Mouse (Mus musculus) stomach, embryonic 14.5 days (tissue): Measurements from ENCODE around the gene Lyzl4. TPM values are rescaled to one million over a fixed set of nuclear protein-coding genes. Genes with fewer than 3 reads are reported as not detected.
A peak's percentile ranks its signal among the peaks of the same experiment; 100 is the strongest.

Source experiments
- ATAC-seq: fragments of 200-750 bp; cut with Nextera tagmentation; 2 replicates; pipeline ENCODE4 v1.8.0; 2017; ENCODE audit warnings: low read depth, moderate TSS enrichment; ENCODE audit not compliant: insufficient number of reproducible peaks, insufficient read depth, low FRiP score
- H3K27ac ChIP-seq: fragments of 300-500 bp; sonication (generic); 2 replicates; pipeline ENCODE4 v1.5.1; 2014; ENCODE audit warnings: mild to moderate bottlenecking, low read length, moderate library complexity, mixed read lengths
- H3K27me3 ChIP-seq: fragments of 300-500 bp; sonication (generic); 2 replicates; pipeline ENCODE4 v1.6.1; 2014; ENCODE audit warnings: low read length, control low read depth, mixed read lengths; ENCODE audit not compliant: control insufficient read depth, insufficient read depth
- H3K36me3 ChIP-seq: fragments of 300-500 bp; sonication (generic); 2 replicates; pipeline ENCODE4 v1.6.1; 2014; ENCODE audit warnings: mild to moderate bottlenecking, control low read depth, low read length, moderate library complexity, mixed read lengths; ENCODE audit not compliant: control insufficient read depth, insufficient read depth
- H3K4me1 ChIP-seq: fragments of 300-500 bp; sonication (generic); 2 replicates; pipeline ENCODE4 v1.6.1; 2014; ENCODE audit warnings: low read length, control low read depth, mixed read lengths; ENCODE audit not compliant: control insufficient read depth, insufficient read depth
- H3K4me2 ChIP-seq: fragments of 300-500 bp; sonication (generic); replicated peaks from 2 replicates; pipeline ENCODE4 v1.6.1; 2014; ENCODE audit warnings: low read depth, low read length, control low read depth
- H3K4me3 ChIP-seq: fragments of 300-500 bp; sonication (generic); 2 replicates; pipeline ENCODE4 v1.5.1; 2014; ENCODE audit warnings: low read depth, low read length, control low read depth
- H3K9ac ChIP-seq: fragments of 300-500 bp; sonication (generic); replicated peaks from 2 replicates; pipeline ENCODE4 v1.6.1; 2014; ENCODE audit warnings: low read depth, mild to moderate bottlenecking, control low read depth, low read length, moderate library complexity, mixed read lengths
- H3K9me3 ChIP-seq: fragments of 300-500 bp; sonication (generic); 2 replicates; pipeline ENCODE4 v1.6.1; 2016; ENCODE audit warnings: low read depth, low read length, control low read depth; ENCODE audit not compliant: control insufficient read depth
- WGBS: fragments of 180-500 bp; shearing (Covaris S2); extraction: QIAGEN DNeasy Blood & Tissue Kit; methylation state at CpG from one replicate; pipeline ENCODE4 v1.1.7; 2014; 5-methylcytosine and 5-hydroxymethylcytosine counted together
- polyA plus RNA-seq: library from polyadenylated mRNA; unstranded; fragments of >200 nt; fragmentation: Nextera tagmentation; extraction: Ambion mirVana; gene quantifications from 2 replicates; pipeline ENCODE4 v1.2.1, GENCODE M21; 2014

Lyzl4 gene
- polyA plus RNA-seq, 1 experiment from 2014 or later = 0.55 TPM

GRCm38 (mm10) chr9:121555395-121556000, 86.4 kb downstream of the Lyzl4 start:
- H3K4me2 ChIP-seq = no peak overlapping the region

DNA sequence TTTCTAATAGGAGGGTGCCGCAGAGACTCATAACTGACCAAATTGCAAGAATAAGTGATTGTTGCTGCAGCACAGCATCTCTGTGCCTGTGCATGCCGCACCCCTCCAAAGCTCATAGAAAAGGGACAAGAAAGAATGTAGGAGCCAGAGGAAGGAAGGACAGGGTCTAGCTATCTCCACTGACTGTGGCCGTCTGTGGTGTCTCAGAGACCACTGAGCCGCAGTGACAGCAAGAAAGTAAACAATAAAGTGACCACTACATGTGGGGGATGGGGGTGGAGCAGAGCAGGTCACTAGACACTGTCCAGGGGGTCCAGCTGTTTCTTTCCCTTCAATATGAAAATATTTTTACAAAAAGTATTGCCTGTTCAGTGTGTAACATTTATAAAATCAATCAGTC, 88.3 kb downstream of the Lyzl4 start:
- H3K4me3 ChIP-seq = no peak overlapping the region
- 0 out of 2 replicates have a peak, but pooled peaks cover 4% of the 10 kb centered on the region for H3K4me1 ChIP-seq
- H3K9ac ChIP-seq = no peak overlapping the region
- H3K4me2 ChIP-seq = no peak overlapping the region
- H3K9me3 ChIP-seq = no peaks in the 10 kb centered on the region
- no peaks in the 10 kb centered on the region for H3K27me3 ChIP-seq
- WGBS = 36% methylated on average over 4 of the region's 4 CpGs
- no peaks in the 10 kb centered on the region for H3K36me3 ChIP-seq
- no peak overlapping the region for H3K27ac ChIP-seq
- no peak for ATAC-seq

More at GRCm38 (mm10) chr9:121555395-121556000, 86.4 kb downstream of the Lyzl4 start:
- Histone ChIP-seq H3K36me3 (no peaks in the 10 kb centered on the region), H3K9me3 (no peaks in the 10 kb centered on the region), H3K4me1 (0 out of 2 replicates have a peak, but pooled peaks cover 4% of the 10 kb centered on the region), H3K9ac (no peak overlapping the region), H3K27ac (no peak overlapping the region), H3K4me3 (no peak overlapping the region), H3K27me3 (no peaks in the 10 kb centered on the region)
- WGBS = 50% methylated on average over 9 of the region's 9 CpGs
- 0 out of 2 replicates have a peak, but pooled peaks have one; percentile 37 for ATAC-seq

DNA sequence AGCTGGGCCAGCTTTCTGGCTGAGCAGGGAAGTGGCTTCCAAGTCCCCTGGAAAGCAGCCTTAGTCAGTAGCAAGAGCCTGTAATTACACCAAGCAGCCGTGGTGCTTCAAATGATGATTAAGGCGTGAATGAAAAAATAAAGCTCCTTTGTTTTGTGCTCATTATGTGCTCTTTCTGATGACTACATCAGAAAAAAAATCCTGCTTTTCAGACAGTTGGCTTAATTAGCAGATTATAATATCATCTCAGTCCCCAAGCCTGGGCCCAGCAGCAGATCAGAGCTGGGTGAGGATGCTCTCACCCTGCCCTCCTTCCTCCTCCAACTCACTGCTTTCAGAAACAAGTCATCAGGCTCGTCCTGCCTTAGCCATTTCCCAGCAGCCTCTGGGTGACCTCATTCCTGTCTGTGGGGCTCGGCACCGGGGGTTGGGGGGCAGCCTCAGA, 91.5 kb downstream of the Lyzl4 start:
- H3K36me3 ChIP-seq = no peaks in the 10 kb centered on the region
- 0 out of 2 replicates have a peak, but pooled peaks cover 4% of the 10 kb centered on the region for H3K4me1 ChIP-seq
- no peak overlapping the region for H3K9ac ChIP-seq
- no peaks in the 10 kb centered on the region for H3K27me3 ChIP-seq
- H3K4me3 ChIP-seq = no peak overlapping the region
- H3K27ac ChIP-seq = no peak overlapping the region
- 72% methylated on average over 5 of the region's 5 CpGs for WGBS
- ATAC-seq = no peak
- no peak overlapping the region for H3K4me2 ChIP-seq
- H3K9me3 ChIP-seq = no peaks in the 10 kb centered on the region

- no peaks in the 10 kb centered on the region for H3K27me3 ChIP-seq
- no peaks in the 10 kb centered on the region for H3K36me3 ChIP-seq
- H3K27ac ChIP-seq = no peak overlapping the region
- H3K9ac ChIP-seq = no peak overlapping the region
- H3K4me2 ChIP-seq = no peak overlapping the region
- H3K4me1 ChIP-seq = 0 out of 2 replicates have a peak, but pooled peaks cover 4% of the 10 kb centered on the region
- H3K9me3 ChIP-seq = no peaks in the 10 kb centered on the region
- ATAC-seq = no peak
- H3K4me3 ChIP-seq = no peak overlapping the region
Measured at GRCm38 (mm10) chr9:121549444-121549843, 92.5 kb downstream of the Lyzl4 start.

DNA sequence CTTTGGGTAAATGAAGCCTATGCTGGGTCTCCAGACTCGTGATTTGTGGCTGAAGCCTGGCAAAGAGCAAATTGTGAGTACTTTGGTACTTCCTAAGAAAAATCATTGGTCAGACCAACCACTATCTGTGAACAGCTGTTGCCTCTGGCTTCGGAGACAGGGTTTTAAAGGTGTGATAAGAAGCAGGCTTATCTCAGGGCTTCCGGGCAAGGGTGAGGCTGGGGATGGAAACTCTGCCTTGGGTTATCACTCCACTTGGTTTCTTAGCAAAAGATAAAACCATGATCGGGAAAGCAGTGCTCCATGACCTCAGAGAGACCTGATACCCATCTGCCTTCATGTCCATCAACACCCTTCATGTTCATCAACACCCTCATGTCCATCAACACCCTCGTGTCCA, 92.9 kb downstream of the Lyzl4 start:
- Histone ChIP-seq H3K4me2 (no peak overlapping the region), H3K4me1 (0 out of 2 replicates have a peak, but pooled peaks cover 4% of the 10 kb centered on the region), H3K36me3 (no peaks in the 10 kb centered on the region), H3K9me3 (no peaks in the 10 kb centered on the region), H3K9ac (no peak overlapping the region), H3K4me3 (no peak overlapping the region), H3K27ac (no peak overlapping the region), H3K27me3 (no peaks in the 10 kb centered on the region)
- 48% methylated on average over 5 of the region's 5 CpGs for WGBS
- ATAC-seq = no peak

GRCm38 (mm10) chr9:121547431-121547830, 94.5 kb downstream of the Lyzl4 start:
- no peak overlapping the region for H3K4me3 ChIP-seq
- no peaks in the 10 kb centered on the region for H3K4me1 ChIP-seq
- no peaks in the 10 kb centered on the region for H3K9me3 ChIP-seq
- ATAC-seq = no peak
- no peaks in the 10 kb centered on the region for H3K36me3 ChIP-seq
- H3K27me3 ChIP-seq = no peaks in the 10 kb centered on the region
- H3K27ac ChIP-seq = no peak overlapping the region
- 64% methylated on average over 4 of the region's 4 CpGs for WGBS
- no peak overlapping the region for H3K4me2 ChIP-seq
- H3K9ac ChIP-seq = no peak overlapping the region

- H3K9me3 ChIP-seq = 0 out of 2 replicates have a peak, but pooled peaks cover 3% of the 10 kb centered on the region
- no peak overlapping the region for H3K4me2 ChIP-seq
- H3K27me3 ChIP-seq = no peaks in the 10 kb centered on the region
- H3K4me1 ChIP-seq = no peaks in the 10 kb centered on the region
- no peak overlapping the region for H3K4me3 ChIP-seq
- H3K9ac ChIP-seq = no peak overlapping the region
- no peaks in the 10 kb centered on the region for H3K36me3 ChIP-seq
- ATAC-seq = no peak
- no peak overlapping the region for H3K27ac ChIP-seq
Measured at GRCm38 (mm10) chr9:121541530-121541929, 100.4 kb downstream of the Lyzl4 start.

DNA sequence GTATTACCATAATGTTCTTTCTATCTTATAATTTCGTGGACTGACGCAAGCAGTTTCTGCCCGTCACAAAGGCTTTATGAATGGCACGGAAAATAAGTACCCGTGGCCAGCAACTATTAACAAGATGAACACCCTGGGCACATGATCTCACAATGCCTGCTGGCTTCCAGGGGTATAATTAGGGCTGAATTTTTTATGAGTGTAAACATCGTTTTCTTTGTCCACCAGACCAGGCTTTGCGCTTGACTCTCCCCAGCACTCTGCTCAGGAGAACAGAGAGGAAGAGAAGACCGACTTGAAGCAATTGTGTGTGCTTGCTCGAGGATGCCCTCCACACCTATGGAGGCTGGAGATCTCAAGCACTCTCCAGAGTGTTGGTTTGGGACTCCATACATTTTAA, 109.3 kb downstream of the Lyzl4 start:
- Histone ChIP-seq H3K36me3 (no peaks in the 10 kb centered on the region), H3K4me2 (no peak overlapping the region), H3K9ac (no peak overlapping the region), H3K4me1 (no peaks in the 10 kb centered on the region), H3K9me3 (0 out of 2 replicates have a peak, but pooled peaks cover 4% of the 10 kb centered on the region), H3K4me3 (no peak overlapping the region), H3K27ac (no peak overlapping the region), H3K27me3 (no peaks in the 10 kb centered on the region)
- WGBS = 85% methylated on average over 9 of the region's 9 CpGs
- ATAC-seq = no peak
